In genomic region chr1:143207399-143208065, GRCm38 (mm10) we compare ENCODE assay signal across 22 mouse cellular contexts.
DNase-seq lines count a peak whose midpoint lies in the region; ATAC-seq and TF ChIP-seq lines count a peak whose summit lies in the region.
"Had no signal": no experiment of that assay in that cellular context is flagged by ENCODE, and none has a peak within 500 bp of the region (broad histone marks: within the 10 kb centered on the region; RNA-seq: fewer than 3 reads in every experiment).

No protein-coding gene starts in this region.

- DNase-seq in layer of hippocampus, adult 2 months (ENCODE audit: low spot score in 2 of 2), result no peak
- no peak for DNase-seq in layer of hippocampus, postnatal 10 days (ENCODE audit: low spot score in 2 of 2)
- DNase-seq in brain, embryonic 14.5 days (ENCODE audit: low read depth), result peak; percentile 43
- DNase-seq in liver, postnatal 0 days, result no peak
- no peak for DNase-seq in frontal cortex, postnatal 36 days (ENCODE audit: low spot score in 2 of 2)
- DNase-seq: adrenal gland, adult 2 months; adrenal gland, postnatal 25 days; cerebellum, adult 11 months; cerebellum, adult 8-10 months; cerebellum, postnatal 14 days; embryo, embryonic 11 days; gastrocnemius, postnatal 14 days; heart, adult 2 months; heart, postnatal 14 days had no signal

- H3K27me3 ChIP-seq in forebrain, embryonic 16.5 days (replicated peaks; ENCODE audit: control insufficient read depth, insufficient read depth, low read length), result no peaks in the 10 kb centered on the region
- H3K27me3 ChIP-seq in forebrain, embryonic 15.5 days, result no peaks in the 10 kb centered on the region
- H3K27me3 ChIP-seq in liver, postnatal 0 days (ENCODE audit: insufficient read depth, low read length), result no peaks in the 10 kb centered on the region
- H3K27me3 ChIP-seq: embryonic facial prominence, embryonic 15.5 days; forebrain, embryonic 12.5 days; heart, embryonic 15.5 days had no signal

- H3K36me3 ChIP-seq in forebrain, embryonic 16.5 days (ENCODE audit: control insufficient read depth, insufficient read depth), result no peaks in the 10 kb centered on the region
- no peaks in the 10 kb centered on the region for H3K36me3 ChIP-seq in forebrain, embryonic 15.5 days
- H3K36me3 ChIP-seq in liver, postnatal 0 days (replicated peaks; ENCODE audit: insufficient read depth, low read length), result no peaks in the 10 kb centered on the region
- H3K36me3 ChIP-seq: embryonic facial prominence, embryonic 15.5 days; forebrain, embryonic 12.5 days; heart, embryonic 15.5 days had no signal

- H3K27ac ChIP-seq in forebrain, embryonic 16.5 days (ENCODE audit: low read length), result no peak overlapping the region
- H3K27ac ChIP-seq in forebrain, embryonic 15.5 days (replicated peaks), result no peak overlapping the region
- peak overlapping the region; percentile 58 for H3K27ac ChIP-seq in layer of hippocampus, adult 2 months
- H3K27ac ChIP-seq in liver, postnatal 0 days (ENCODE audit: low read depth), result no peak overlapping the region
- H3K27ac ChIP-seq: embryonic facial prominence, embryonic 15.5 days; forebrain, embryonic 12.5 days; heart, adult 2 months; heart, embryonic 15.5 days; hindbrain, embryonic 14.5 days had no signal

- no peaks in the 10 kb centered on the region for H3K9me3 ChIP-seq in forebrain, embryonic 16.5 days (ENCODE audit: control insufficient read depth, low read length)
- no peaks in the 10 kb centered on the region for H3K9me3 ChIP-seq in forebrain, embryonic 15.5 days
- H3K9me3 ChIP-seq in liver, postnatal 0 days (ENCODE audit: low read length), result no peaks in the 10 kb centered on the region
- H3K9me3 ChIP-seq: embryonic facial prominence, embryonic 15.5 days; forebrain, embryonic 12.5 days; heart, embryonic 15.5 days had no signal

- no peak overlapping the region for H3K9ac ChIP-seq in forebrain, embryonic 16.5 days (replicated peaks; ENCODE audit: low read depth, low read length)
- H3K9ac ChIP-seq in forebrain, embryonic 15.5 days (replicated peaks), result no peak overlapping the region
- no peak overlapping the region for H3K9ac ChIP-seq in liver, postnatal 0 days (replicated peaks)
- H3K9ac ChIP-seq: embryonic facial prominence, embryonic 15.5 days; forebrain, embryonic 12.5 days; heart, embryonic 15.5 days; hindbrain, embryonic 14.5 days had no signal

- no peak for TF ChIP-seq CTCF in layer of hippocampus, adult 2 months (conservative IDR thresholded peaks at IDR 0.05)
- TF ChIP-seq CTCF in brain, embryonic 14.5 days (IDR thresholded peaks at IDR 0.05; ENCODE audit: borderline replicate concordance, extremely low read depth, insufficient read depth, insufficient read length), result no peak
- TF ChIP-seq CTCF in liver, postnatal 0 days (IDR thresholded peaks at IDR 0.05; ENCODE audit: low read depth), result no peak

- no peak overlapping the region for H3K4me3 ChIP-seq in forebrain, embryonic 16.5 days (replicated peaks; ENCODE audit: low read length)
- no peak overlapping the region for H3K4me3 ChIP-seq in forebrain, embryonic 15.5 days
- H3K4me3 ChIP-seq in layer of hippocampus, adult 2 months, result no peak overlapping the region
- no peak overlapping the region for H3K4me3 ChIP-seq in liver, postnatal 0 days (ENCODE audit: low read depth, low read length)
- H3K4me3 ChIP-seq: embryonic facial prominence, embryonic 15.5 days; erythroblast, embryonic 14.5 days; forebrain, embryonic 12.5 days; heart, adult 2 months; heart, embryonic 15.5 days had no signal

- no peaks in the 10 kb centered on the region for H3K4me1 ChIP-seq in forebrain, embryonic 16.5 days (replicated peaks; ENCODE audit: control insufficient read depth, insufficient read depth, low read length)
- no peaks in the 10 kb centered on the region for H3K4me1 ChIP-seq in forebrain, embryonic 15.5 days
- no peaks in the 10 kb centered on the region for H3K4me1 ChIP-seq in liver, postnatal 0 days (ENCODE audit: insufficient read depth)
- H3K4me1 ChIP-seq: embryonic facial prominence, embryonic 15.5 days; forebrain, embryonic 12.5 days; heart, embryonic 15.5 days had no signal

- no peak for TF ChIP-seq EP300 in liver, postnatal 0 days (IDR thresholded peaks at IDR 0.05; ENCODE audit: low read depth)

- no peak for TF ChIP-seq POLR2A in brain, embryonic 14.5 days (IDR thresholded peaks at IDR 0.05; ENCODE audit: borderline replicate concordance, extremely low read depth, insufficient read depth, insufficient read length, poor library complexity, severe bottlenecking)

- no peak overlapping the region for H3K4me2 ChIP-seq in forebrain, embryonic 16.5 days (ENCODE audit: low read length)
- H3K4me2 ChIP-seq in forebrain, embryonic 15.5 days (replicated peaks), result no peak overlapping the region
- no peak overlapping the region for H3K4me2 ChIP-seq in liver, postnatal 0 days (ENCODE audit: low read depth, low read length)
- H3K4me2 ChIP-seq: embryonic facial prominence, embryonic 15.5 days; forebrain, embryonic 12.5 days; heart, embryonic 11.5 days; heart, embryonic 15.5 days; hindbrain, embryonic 14.5 days had no signal

- WGBS in forebrain, embryonic 16.5 days, result 33% methylated on average over 6 of the region's 6 CpGs
- 43% methylated on average over 6 of the region's 6 CpGs for WGBS in forebrain, embryonic 15.5 days
- 73% methylated on average over 6 of the region's 6 CpGs for WGBS in liver, postnatal 0 days (ENCODE audit: insufficient replicate concordance)

- 0 out of 2 replicates have a peak, but pooled peaks have one; percentile 54 for ATAC-seq in forebrain, embryonic 16.5 days
- ATAC-seq in forebrain, embryonic 15.5 days (replicated peaks), result no peak
- no peak for ATAC-seq in liver, postnatal 0 days
